Mouse (Mus musculus) 3134 (cell line): Measurements from ENCODE around the gene Cdh22.
A peak's percentile ranks its signal among the peaks of the same experiment; 100 is the strongest.

Experiments used
- DNase-seq: peaks from one replicate; pipeline ENCODE4 v3.0.0-alpha.2; 2011; ENCODE audit warnings: low spot score; ENCODE audit not compliant: insufficient read length; ENCODE audit errors: extremely low read depth

The Cdh22 gene

GRCm38 (mm10) chr2:165234613-165235291 lies at the start of gene Cdh22:
Cdh22 (minus strand) TSS chr2:165234853.
- no peak for DNase-seq

- no peak for DNase-seq
Measured at GRCm38 (mm10) chr2:165284377-165284776, 49.7 kb upstream of the Cdh22 start.

DNA sequence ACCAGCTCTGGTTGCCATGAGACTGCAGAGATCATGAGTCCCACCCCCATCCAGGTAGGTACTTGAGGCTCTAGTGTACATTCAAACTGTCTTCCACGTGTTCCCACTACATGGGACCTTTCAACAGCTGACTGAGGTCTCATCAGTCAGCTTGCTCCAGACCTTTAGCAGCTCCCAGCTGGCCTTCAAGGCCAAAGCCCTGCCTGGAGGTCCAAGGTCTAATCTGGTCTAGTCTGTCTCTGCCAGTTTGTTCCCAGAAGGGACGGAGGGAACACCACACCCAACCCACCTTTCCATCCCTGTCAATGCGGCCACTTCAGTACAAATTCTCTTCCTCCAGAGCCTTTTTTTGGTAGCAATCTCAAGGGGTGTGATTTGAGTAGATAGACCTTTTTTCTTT lies 49.0 kb upstream of the Cdh22 start:
- no peak for DNase-seq

DNA sequence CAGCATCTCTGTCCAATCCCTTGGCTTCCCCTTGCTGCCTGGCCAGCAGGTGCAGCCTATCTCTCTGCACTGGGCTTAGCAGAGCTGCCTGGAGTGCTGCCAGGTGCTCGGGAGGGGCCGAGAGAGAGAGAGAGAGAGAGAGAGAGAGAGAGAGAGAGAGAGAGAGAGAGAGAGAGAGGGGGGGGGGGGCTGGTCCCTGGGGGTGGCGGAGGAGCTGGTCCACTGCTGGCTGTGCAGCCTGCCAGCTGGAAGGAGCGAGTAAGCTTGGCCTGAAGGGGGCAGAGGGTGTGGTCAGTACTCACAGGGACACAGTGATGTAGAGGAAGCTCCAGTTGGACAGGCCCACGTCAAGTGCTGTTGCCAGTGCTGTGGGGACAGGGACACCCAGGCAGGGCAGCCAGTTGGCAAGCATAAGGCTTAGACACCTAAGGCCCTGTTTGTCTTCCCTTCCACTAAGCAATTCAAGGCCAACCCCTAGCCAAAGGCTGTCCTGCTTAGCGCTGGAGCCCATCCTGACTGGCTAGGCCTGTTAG lies 47.2 kb upstream of the Cdh22 start:
- no peak for DNase-seq

DNA sequence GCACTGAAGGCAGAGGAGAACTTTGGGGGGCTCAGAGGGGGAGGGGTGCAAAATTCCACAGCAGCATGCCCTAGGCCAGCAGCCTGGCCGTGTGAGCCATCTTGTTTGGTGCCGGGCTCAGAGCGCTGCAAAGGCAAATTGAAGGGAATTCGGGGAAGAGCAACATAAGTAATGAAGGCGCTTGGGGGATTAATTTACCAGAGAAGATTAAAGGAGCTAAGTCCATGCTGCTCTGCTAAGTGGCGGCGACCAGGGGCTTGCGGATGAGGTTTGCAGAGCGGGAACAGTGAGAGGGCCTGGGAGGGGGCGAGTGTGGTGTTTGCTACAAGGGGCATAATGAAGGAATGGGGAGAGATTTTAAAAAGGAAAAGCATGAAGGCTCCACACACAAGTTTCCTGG lies 44.7 kb upstream of the Cdh22 start:
- DNase-seq: no peak

- DNase-seq: no peak
Measured at GRCm38 (mm10) chr2:165277188-165277740, 42.6 kb upstream of the Cdh22 start.

- peak; percentile 68 for DNase-seq
Measured at GRCm38 (mm10) chr2:165275824-165276223, 41.2 kb upstream of the Cdh22 start.

DNA sequence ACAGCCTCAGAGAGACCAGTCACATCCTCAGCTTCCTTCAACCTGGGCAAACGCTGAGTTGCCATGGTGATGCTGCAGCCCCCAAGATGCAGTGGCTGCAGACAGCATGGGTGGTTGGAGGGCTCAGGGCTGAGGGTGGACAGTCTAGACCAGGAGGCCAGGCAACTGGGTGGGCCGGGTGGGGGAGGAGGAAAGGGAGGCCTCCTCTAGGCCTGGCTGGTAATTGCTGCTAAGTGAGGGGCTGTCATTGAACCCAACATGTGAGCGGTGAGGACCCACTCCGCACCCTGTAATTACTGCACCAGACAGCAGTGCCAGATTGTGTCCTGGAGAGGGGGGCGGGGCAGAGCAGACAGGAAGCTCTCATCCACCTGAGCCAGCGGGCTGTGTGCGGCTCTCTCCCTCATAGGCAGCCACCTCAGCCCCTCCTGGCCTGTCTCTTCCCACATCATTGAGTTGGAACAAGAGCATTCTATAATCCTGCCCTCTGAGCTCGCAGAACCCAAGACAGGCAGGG lies 40.5 kb upstream of the Cdh22 start:
- DNase-seq: no peak

GRCm38 (mm10) chr2:165273589-165273988 lies 38.9 kb upstream of the Cdh22 start:
- no peak for DNase-seq

DNA sequence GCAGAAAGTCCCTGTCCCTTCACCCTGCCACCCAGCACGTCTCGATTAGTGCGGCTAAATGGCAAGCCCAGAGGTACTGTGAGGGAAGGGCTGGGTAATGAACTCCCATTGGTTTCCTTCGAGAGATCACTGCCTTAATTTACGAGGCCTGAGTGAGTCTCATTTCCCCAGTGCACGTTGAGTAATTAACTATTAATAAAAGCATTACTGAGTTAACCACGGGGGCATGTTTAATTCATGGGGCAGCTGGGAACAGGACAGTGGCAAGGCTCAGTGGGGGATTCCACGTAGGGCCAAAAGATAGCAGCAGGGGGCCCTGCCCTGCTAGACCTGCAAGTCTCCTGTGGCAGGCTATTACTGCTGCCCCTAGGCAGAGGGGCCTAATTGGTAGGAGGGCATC lies 36.7 kb upstream of the Cdh22 start:
- DNase-seq: no peak

GRCm38 (mm10) chr2:165270858-165271257 lies 36.2 kb upstream of the Cdh22 start:
- no peak for DNase-seq

DNA sequence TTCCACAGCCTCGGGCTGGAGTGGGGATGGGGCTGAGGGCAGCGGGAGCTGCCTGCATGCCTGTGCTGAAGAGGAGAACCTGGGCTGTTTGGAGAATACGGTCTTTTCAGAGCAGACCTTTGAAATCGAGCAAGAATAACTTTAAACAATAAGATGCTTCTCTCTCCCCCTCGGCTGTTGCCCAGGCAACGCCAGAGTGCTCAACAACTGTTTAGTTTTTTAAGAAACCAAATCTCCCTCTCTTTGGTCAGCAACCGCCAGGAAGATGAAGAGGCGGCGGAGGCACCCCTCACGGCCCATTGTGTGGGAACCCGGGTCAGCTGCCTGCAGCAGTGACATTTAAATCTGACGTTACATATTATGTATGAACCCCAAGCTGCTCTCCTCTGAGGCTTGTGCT lies 32.1 kb upstream of the Cdh22 start:
- DNase-seq: no peak

GRCm38 (mm10) chr2:165263861-165264260 lies 29.2 kb upstream of the Cdh22 start:
- no peak for DNase-seq

GRCm38 (mm10) chr2:165262274-165262990 lies 27.8 kb upstream of the Cdh22 start:
- no peak for DNase-seq

DNA sequence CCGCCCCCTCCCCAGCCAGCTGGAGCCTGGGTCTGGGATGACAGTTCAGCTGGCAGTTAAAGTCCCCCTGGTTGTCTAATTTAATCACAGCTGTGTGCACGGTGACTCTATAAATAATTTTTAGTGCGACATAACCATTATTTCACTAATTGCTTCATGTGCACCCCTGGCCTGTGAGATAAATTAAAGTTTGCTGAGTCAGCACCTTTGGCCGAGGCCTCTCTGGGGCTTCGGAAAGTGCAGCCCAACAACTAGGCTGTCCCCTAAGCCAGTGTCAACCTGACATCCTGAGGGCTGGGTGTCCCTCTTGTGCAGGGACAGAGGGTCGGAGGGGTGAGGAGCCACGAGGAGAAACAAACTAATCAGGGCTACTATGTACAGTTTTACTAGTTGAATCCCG lies 25.2 kb upstream of the Cdh22 start:
- no peak for DNase-seq

- DNase-seq: no peak
Measured at GRCm38 (mm10) chr2:165258321-165258720, 23.7 kb upstream of the Cdh22 start.

GRCm38 (mm10) chr2:165257151-165257834 lies 22.6 kb upstream of the Cdh22 start:
- DNase-seq: no peak

DNA sequence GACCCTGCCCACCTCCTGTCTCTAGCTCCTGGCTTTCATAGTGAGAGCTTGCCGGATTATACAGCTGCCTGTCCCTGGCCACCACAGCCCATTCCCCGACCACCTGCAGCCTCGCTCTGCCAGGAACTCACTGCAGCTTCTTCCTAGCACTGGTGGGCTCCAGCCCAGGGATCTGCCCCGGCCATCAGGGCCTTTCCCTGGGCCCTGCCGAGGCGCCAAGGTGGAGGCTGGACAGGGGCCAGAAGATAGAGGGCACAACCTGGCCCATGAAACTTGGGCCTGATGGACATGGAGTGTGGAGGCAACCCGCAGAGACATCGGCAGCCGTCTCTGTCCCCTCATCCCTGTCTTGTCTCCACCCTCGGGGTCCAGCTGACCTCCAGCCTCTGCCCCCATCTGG lies 21.6 kb upstream of the Cdh22 start:
- no peak for DNase-seq

DNA sequence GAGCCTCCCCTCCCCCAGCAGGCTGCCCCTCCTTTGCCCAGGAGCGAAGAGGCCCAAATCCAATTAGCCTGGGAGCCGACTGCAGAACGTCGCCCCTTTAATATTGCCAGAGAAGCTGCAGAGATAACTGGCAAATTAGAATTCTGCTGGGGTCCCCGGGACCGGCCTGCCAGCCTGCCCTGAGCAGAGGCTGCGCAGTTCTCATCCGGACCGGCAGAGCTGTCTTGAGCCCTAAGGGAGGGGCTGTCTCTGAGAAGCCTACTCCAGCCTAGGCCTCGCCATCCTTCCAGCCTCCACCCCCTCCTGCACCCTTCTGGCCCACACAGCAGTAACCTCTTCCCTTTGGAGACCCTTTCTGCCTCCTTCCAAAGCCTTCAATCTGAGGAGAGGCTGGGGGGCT lies 19.2 kb upstream of the Cdh22 start:
- DNase-seq: no peak

GRCm38 (mm10) chr2:165253269-165253668 lies 18.6 kb upstream of the Cdh22 start:
- DNase-seq: no peak

DNA sequence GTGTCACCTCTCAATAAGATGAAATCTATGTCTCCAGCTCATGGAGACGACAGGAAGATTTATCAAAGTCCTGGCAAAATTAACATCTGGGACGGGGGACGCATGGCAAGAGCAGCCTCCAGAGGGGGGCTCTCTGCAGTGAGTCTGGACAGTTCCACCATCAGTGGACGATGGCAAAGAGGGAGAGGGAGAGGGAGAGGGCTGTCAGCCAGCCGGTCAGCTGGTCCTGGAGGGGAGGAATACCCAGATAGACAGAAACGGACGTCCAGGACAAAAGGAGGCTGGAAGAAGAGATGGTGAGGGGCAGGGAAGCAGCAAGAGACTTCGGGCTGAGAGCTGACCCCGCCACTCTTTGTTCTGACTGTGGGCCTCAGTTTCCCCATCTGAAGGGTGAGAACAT lies 18.1 kb upstream of the Cdh22 start:
- no peak for DNase-seq
